Mouse (Mus musculus) naive thymus-derived CD4-positive, alpha-beta T cell, adult 5 months (primary cell): ENCODE results near the gene Cdk9. TPM values are rescaled to one million over a fixed set of nuclear protein-coding genes. Genes with fewer than 3 reads are reported as not detected.

ENCODE experiments used
- polyA plus RNA-seq: library from polyadenylated mRNA; unstranded; fragments of 100-300 nt; shearing (Covaris generic); gene quantifications from one replicate; pipeline ENCODE4 v1.2.1, GENCODE M21; 2017

The Cdk9 gene
- 190 TPM for polyA plus RNA-seq

GRCm38 (mm10) chr2:32712934-32713817, at the start of gene Cdk9:
Cdk9 (minus strand) TSS chr2:32713076.

GRCm38 (mm10) chr2:32757056-32757845, 44.4 kb upstream of the Cdk9 start, which contains the start of gene Tor2a:
Tor2a (plus strand) TSS chr2:32757234.

GRCm38 (mm10) chr2:32740916-32741272, 28.0 kb upstream of the Cdk9 start, which contains the start of gene 6330409D20Rik:
6330409D20Rik (minus strand) TSS chr2:32741016.

GRCm38 (mm10) chr2:32720681-32721229, 7.9 kb upstream of the Cdk9 start, which contains the start of gene Sh2d3c:
Sh2d3c (plus strand) TSS chr2:32721055.

GRCm38 (mm10) chr2:32704021-32704421, 8.9 kb downstream of the Cdk9 start, which contains the start of gene Fpgs:
Fpgs (minus strand) TSS chr2:32704145.

Other genes with a start within 250 kb of the Cdk9 start
- gene Fam102a, start 177.7 kb downstream of the Cdk9 start, polyA plus RNA-seq, result 153 TPM
- gene Dpm2, start 142.2 kb downstream of the Cdk9 start, polyA plus RNA-seq, result 76.8 TPM
- gene Pip5kl1, start 138.3 kb downstream of the Cdk9 start, polyA plus RNA-seq, result not detected
- not detected for gene 9430097D07Rik, start 137.4 kb downstream of the Cdk9 start, polyA plus RNA-seq
- gene St6galnac4, start 126.0 kb downstream of the Cdk9 start, polyA plus RNA-seq, result 15.0 TPM
- gene St6galnac6, start 113.4 kb downstream of the Cdk9 start, polyA plus RNA-seq, result 1.1 TPM
- gene Ak1, start 91.3 kb downstream of the Cdk9 start, polyA plus RNA-seq, result not detected
- 0.26 TPM for gene Eng, start 66.5 kb downstream of the Cdk9 start, polyA plus RNA-seq
- 26.8 TPM for gene Fpgs, start 8.9 kb downstream of the Cdk9 start, polyA plus RNA-seq
- gene Sh2d3c, start 8.0 kb upstream of the Cdk9 start, polyA plus RNA-seq, result 58.0 TPM
- not detected for gene 6330409D20Rik, start 27.9 kb upstream of the Cdk9 start, polyA plus RNA-seq
- gene Tor2a, start 44.2 kb upstream of the Cdk9 start, polyA plus RNA-seq, result 41.5 TPM
- not detected for gene Ttc16, start 62.6 kb upstream of the Cdk9 start, polyA plus RNA-seq
- 3.1 TPM for gene Ptrh1, start 62.7 kb upstream of the Cdk9 start, polyA plus RNA-seq
- gene Cfap157, start 71.4 kb upstream of the Cdk9 start, polyA plus RNA-seq, result not detected
- gene Stxbp1, start 134.2 kb upstream of the Cdk9 start, polyA plus RNA-seq, result 2.5 TPM
- 0.19 TPM for gene Fam129b, start 163.0 kb upstream of the Cdk9 start, polyA plus RNA-seq
- gene Rpl12, start 248.5 kb upstream of the Cdk9 start, polyA plus RNA-seq, result 59.9 TPM
- gene Lrsam1, start 248.5 kb upstream of the Cdk9 start, polyA plus RNA-seq, result 5.2 TPM